Mouse (Mus musculus): ENCODE results near the gene Sbno2. TPM values are rescaled to one million over a fixed set of nuclear protein-coding genes. Genes with fewer than 3 reads are reported as not detected.

The Sbno2 gene
- polyA plus RNA-seq, 1 experiment from 2014 or later: 5.6 TPM

- Histone ChIP-seq H3K27me3 (ENCODE audit: control insufficient read depth, insufficient read depth, low read length) (no peaks in the 10 kb centered on the region), H3K27ac (replicated peaks; ENCODE audit: low read depth, low read length) (no peak overlapping the region), H3K9me3 (replicated peaks; ENCODE audit: control insufficient read depth, low read length) (no peaks in the 10 kb centered on the region), H3K4me3 (ENCODE audit: low read depth, low read length) (no peak overlapping the region), H3K4me2 (ENCODE audit: low read depth, low read length) (no peak overlapping the region), H3K9ac (replicated peaks; ENCODE audit: low read length) (no peak overlapping the region), H3K36me3 (replicated peaks; ENCODE audit: control insufficient read depth, insufficient read depth, low read depth, low read length) (peaks cover 20% of the 10 kb centered on the region), H3K4me1 (ENCODE audit: control insufficient read depth, insufficient read depth, low read length) (peaks cover 11% of the 10 kb centered on the region; the same call in 1 of the 2 replicates)
- no peak for ATAC-seq (replicated peaks; ENCODE audit: insufficient number of reproducible peaks, low FRiP score, low TSS enrichment, low read depth)
- DNase-seq (ENCODE audit: low spot score): no peak
- 96% methylated on average over 8 of the region's 8 CpGs for WGBS
Observed at GRCm38 (mm10) chr10:80127920-80128319, 22.5 kb upstream of the Sbno2 start.

- H3K4me3 ChIP-seq (ENCODE audit: low read depth, low read length): no peak overlapping the region
- H3K36me3 ChIP-seq (replicated peaks; ENCODE audit: control insufficient read depth, insufficient read depth, low read depth, low read length): peaks cover 14% of the 10 kb centered on the region
- DNase-seq (ENCODE audit: low spot score) (no peak), ATAC-seq (replicated peaks; ENCODE audit: insufficient number of reproducible peaks, low FRiP score, low TSS enrichment, low read depth) (no peak)
- no peak overlapping the region for H3K9ac ChIP-seq (replicated peaks; ENCODE audit: low read length)
- H3K4me2 ChIP-seq (ENCODE audit: low read depth, low read length): no peak overlapping the region
- H3K27me3 ChIP-seq (ENCODE audit: control insufficient read depth, insufficient read depth, low read length): no peaks in the 10 kb centered on the region
- no peaks in the 10 kb centered on the region for H3K4me1 ChIP-seq (ENCODE audit: control insufficient read depth, insufficient read depth, low read length)
- WGBS: 90% methylated on average over 9 of the region's 9 CpGs
- H3K9me3 ChIP-seq (replicated peaks; ENCODE audit: control insufficient read depth, low read length): no peaks in the 10 kb centered on the region
- H3K27ac ChIP-seq (replicated peaks; ENCODE audit: low read depth, low read length): no peak overlapping the region
Observed at GRCm38 (mm10) chr10:80123932-80124562, 18.7 kb upstream of the Sbno2 start.

DNA sequence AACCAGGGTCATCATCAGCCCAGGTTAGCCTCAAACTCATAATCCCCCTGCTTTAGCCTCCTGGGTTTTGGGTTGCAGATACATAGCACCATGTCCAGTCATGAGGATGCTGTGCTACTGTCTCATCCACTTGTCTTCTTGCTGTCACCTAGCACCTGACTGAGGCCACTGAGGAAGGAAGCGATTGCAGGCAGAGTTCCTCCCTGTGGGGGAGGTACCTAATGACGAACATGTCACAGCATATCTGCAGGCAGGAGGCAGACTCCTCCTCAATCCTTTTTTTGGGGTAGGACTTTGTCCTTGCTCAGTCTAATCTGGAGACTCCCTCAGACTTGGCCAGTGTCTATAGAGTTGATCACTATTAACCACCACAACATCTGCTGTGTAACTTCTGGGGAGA lies 16.3 kb upstream of the Sbno2 start:
- H3K27ac ChIP-seq (replicated peaks; ENCODE audit: low read depth, low read length): no peak overlapping the region
- peaks cover 11% of the 10 kb centered on the region for H3K36me3 ChIP-seq (replicated peaks; ENCODE audit: control insufficient read depth, insufficient read depth, low read depth, low read length)
- H3K4me1 ChIP-seq (ENCODE audit: control insufficient read depth, insufficient read depth, low read length): peaks cover 9% of the 10 kb centered on the region
- ATAC-seq (replicated peaks; ENCODE audit: insufficient number of reproducible peaks, low FRiP score, low TSS enrichment, low read depth) (no peak), DNase-seq (ENCODE audit: low spot score) (no peak)
- 83% methylated on average over 2 of the region's 2 CpGs for WGBS
- no peaks in the 10 kb centered on the region for H3K9me3 ChIP-seq (replicated peaks; ENCODE audit: control insufficient read depth, low read length)
- no peak overlapping the region for H3K9ac ChIP-seq (replicated peaks; ENCODE audit: low read length)
- no peak overlapping the region for H3K4me3 ChIP-seq (ENCODE audit: low read depth, low read length)
- no peak overlapping the region for H3K4me2 ChIP-seq (ENCODE audit: low read depth, low read length)
- no peaks in the 10 kb centered on the region for H3K27me3 ChIP-seq (ENCODE audit: control insufficient read depth, insufficient read depth, low read length)

DNA sequence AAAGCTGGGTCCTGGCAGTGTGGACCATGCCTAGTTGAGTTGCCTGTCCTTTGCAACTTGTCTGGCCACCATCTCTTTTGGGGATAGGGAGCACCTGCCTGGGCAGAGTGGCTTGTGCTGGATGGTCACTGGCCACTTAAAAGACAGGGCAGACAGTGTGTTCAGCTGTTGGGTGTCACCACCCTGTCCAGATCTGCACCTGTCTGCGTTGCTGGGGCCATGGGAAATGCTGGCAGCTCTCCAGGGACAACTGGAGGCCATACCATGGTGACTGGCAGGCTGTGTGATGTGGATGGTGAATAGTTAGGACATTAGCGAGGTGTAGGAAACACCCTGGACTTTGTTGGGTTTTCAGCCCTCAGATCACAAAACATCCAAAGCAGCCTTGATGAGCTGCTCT lies 14.8 kb upstream of the Sbno2 start:
- Histone ChIP-seq H3K9ac (replicated peaks; ENCODE audit: low read length) (no peak overlapping the region), H3K9me3 (replicated peaks; ENCODE audit: control insufficient read depth, low read length) (no peaks in the 10 kb centered on the region), H3K36me3 (replicated peaks; ENCODE audit: control insufficient read depth, insufficient read depth, low read depth, low read length) (peaks cover 7% of the 10 kb centered on the region), H3K27me3 (ENCODE audit: control insufficient read depth, insufficient read depth, low read length) (no peaks in the 10 kb centered on the region), H3K4me3 (ENCODE audit: low read depth, low read length) (no peak overlapping the region; the same call in 1 of the 2 replicates), H3K4me1 (ENCODE audit: control insufficient read depth, insufficient read depth, low read length) (peaks cover 9% of the 10 kb centered on the region), H3K4me2 (ENCODE audit: low read depth, low read length) (no peak overlapping the region), H3K27ac (replicated peaks; ENCODE audit: low read depth, low read length) (no peak overlapping the region)
- no peak for ATAC-seq (replicated peaks; ENCODE audit: insufficient number of reproducible peaks, low FRiP score, low TSS enrichment, low read depth)
- no peak for DNase-seq (ENCODE audit: low spot score)
- WGBS: 86% methylated on average over 2 of the region's 2 CpGs

DNA sequence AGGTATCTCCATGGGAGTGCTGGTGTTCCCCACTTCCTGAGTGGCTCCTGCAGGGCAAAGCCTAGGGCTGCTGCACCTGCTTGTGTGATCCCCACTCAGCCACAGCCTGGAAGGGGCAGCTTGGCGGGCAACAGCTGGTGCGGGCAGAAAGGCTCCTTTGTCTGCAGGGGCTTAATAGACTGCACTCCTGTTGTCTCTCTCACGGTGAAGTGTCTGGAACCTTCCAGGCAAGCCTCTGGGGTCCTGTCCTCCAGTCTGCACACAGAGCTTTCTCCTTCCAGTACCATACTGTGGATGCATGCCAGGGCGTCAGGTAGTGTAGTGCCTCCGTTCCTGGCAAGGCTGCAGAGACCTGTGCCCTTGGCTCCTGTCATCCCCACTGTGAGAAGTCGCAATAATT lies 13.2 kb upstream of the Sbno2 start:
- Histone ChIP-seq H3K27me3 (ENCODE audit: control insufficient read depth, insufficient read depth, low read length) (no peaks in the 10 kb centered on the region), H3K9ac (replicated peaks; ENCODE audit: low read length) (peak overlapping the region; percentile 37), H3K4me3 (ENCODE audit: low read depth, low read length) (0 out of 2 replicates have a peak overlapping the region, but pooled peaks have one; percentile 15), H3K4me2 (ENCODE audit: low read depth, low read length) (peak overlapping the region; percentile 86), H3K27ac (replicated peaks; ENCODE audit: low read depth, low read length) (no peak overlapping the region), H3K4me1 (ENCODE audit: control insufficient read depth, insufficient read depth, low read length) (peaks cover 13% of the 10 kb centered on the region), H3K36me3 (replicated peaks; ENCODE audit: control insufficient read depth, insufficient read depth, low read depth, low read length) (peaks cover 4% of the 10 kb centered on the region), H3K9me3 (replicated peaks; ENCODE audit: control insufficient read depth, low read length) (no peaks in the 10 kb centered on the region)
- WGBS: 67% methylated on average over 6 of the region's 6 CpGs
- DNase-seq (ENCODE audit: low spot score) (no peak), ATAC-seq (replicated peaks; ENCODE audit: insufficient number of reproducible peaks, low FRiP score, low TSS enrichment, low read depth) (no peak)

GRCm38 (mm10) chr10:80117736-80118135 lies 12.4 kb upstream of the Sbno2 start:
- ATAC-seq (replicated peaks; ENCODE audit: insufficient number of reproducible peaks, low FRiP score, low TSS enrichment, low read depth): no peak
- DNase-seq (ENCODE audit: low spot score): no peak
- Histone ChIP-seq H3K27me3 (ENCODE audit: control insufficient read depth, insufficient read depth, low read length) (no peaks in the 10 kb centered on the region), H3K4me1 (ENCODE audit: control insufficient read depth, insufficient read depth, low read length) (peaks cover 13% of the 10 kb centered on the region), H3K9ac (replicated peaks; ENCODE audit: low read length) (peak overlapping the region; percentile 87), H3K36me3 (replicated peaks; ENCODE audit: control insufficient read depth, insufficient read depth, low read depth, low read length) (peaks cover 4% of the 10 kb centered on the region), H3K4me3 (ENCODE audit: low read depth, low read length) (peak overlapping the region; percentile 95), H3K4me2 (ENCODE audit: low read depth, low read length) (peak overlapping the region; percentile 86), H3K9me3 (replicated peaks; ENCODE audit: control insufficient read depth, low read length) (no peaks in the 10 kb centered on the region), H3K27ac (replicated peaks; ENCODE audit: low read depth, low read length) (no peak overlapping the region)
- WGBS: 42% methylated on average over 1 of the region's 1 CpGs

GRCm38 (mm10) chr10:80116927-80117691 lies 11.7 kb upstream of the Sbno2 start:
- ATAC-seq (replicated peaks; ENCODE audit: insufficient number of reproducible peaks, low FRiP score, low TSS enrichment, low read depth) (no peak), DNase-seq (ENCODE audit: low spot score) (no peak)
- Histone ChIP-seq H3K4me2 (ENCODE audit: low read depth, low read length) (peak overlapping the region; percentile 86), H3K27me3 (ENCODE audit: control insufficient read depth, insufficient read depth, low read length) (no peaks in the 10 kb centered on the region), H3K27ac (replicated peaks; ENCODE audit: low read depth, low read length) (no peak overlapping the region), H3K9ac (replicated peaks; ENCODE audit: low read length) (peak overlapping the region; percentile 87), H3K36me3 (replicated peaks; ENCODE audit: control insufficient read depth, insufficient read depth, low read depth, low read length) (peaks cover 4% of the 10 kb centered on the region), H3K4me1 (ENCODE audit: control insufficient read depth, insufficient read depth, low read length) (peaks cover 13% of the 10 kb centered on the region), H3K4me3 (ENCODE audit: low read depth, low read length) (peak overlapping the region; percentile 95), H3K9me3 (replicated peaks; ENCODE audit: control insufficient read depth, low read length) (no peaks in the 10 kb centered on the region)
- WGBS: 5% methylated on average over 30 of the region's 30 CpGs

- Histone ChIP-seq H3K4me3 (ENCODE audit: low read depth, low read length) (peak overlapping the region; percentile 95), H3K27ac (replicated peaks; ENCODE audit: low read depth, low read length) (no peak overlapping the region), H3K4me1 (ENCODE audit: control insufficient read depth, insufficient read depth, low read length) (peaks cover 13% of the 10 kb centered on the region), H3K9me3 (replicated peaks; ENCODE audit: control insufficient read depth, low read length) (no peaks in the 10 kb centered on the region), H3K36me3 (replicated peaks; ENCODE audit: control insufficient read depth, insufficient read depth, low read depth, low read length) (peaks cover 2% of the 10 kb centered on the region), H3K9ac (replicated peaks; ENCODE audit: low read length) (peak overlapping the region; percentile 87), H3K4me2 (ENCODE audit: low read depth, low read length) (peak overlapping the region; percentile 86), H3K27me3 (ENCODE audit: control insufficient read depth, insufficient read depth, low read length) (no peaks in the 10 kb centered on the region)
- no peak for ATAC-seq (replicated peaks; ENCODE audit: insufficient number of reproducible peaks, low FRiP score, low TSS enrichment, low read depth)
- peak; percentile 32 for DNase-seq (ENCODE audit: low spot score)
- WGBS: under 1% methylated on average over 27 of the region's 27 CpGs
Observed at GRCm38 (mm10) chr10:80116563-80116926, 11.2 kb upstream of the Sbno2 start.

Measured in embryonic facial prominence, embryonic 11.5 days (tissue).